Mouse (Mus musculus) gastrocnemius, adult 2 months (tissue): Measurements from ENCODE around the gene Rnf222. TPM values are rescaled to one million over a fixed set of nuclear protein-coding genes. Genes with fewer than 3 reads are reported as not detected.
A peak's percentile ranks its signal among the peaks of the same experiment; 100 is the strongest.

ENCODE experiments used
- DNase-seq: peaks from one replicate; pipeline ENCODE4 v3.0.0; 2022
- H3K27ac ChIP-seq: fragments of 200-600 bp; 2 replicates; pipeline ENCODE4 v1.8.1; 2022; ENCODE audit warnings: mild to moderate bottlenecking
- H3K4me3 ChIP-seq: fragments of 200-600 bp; 2 replicates; pipeline ENCODE4 v1.8.1; 2022; ENCODE audit warnings: mild to moderate bottlenecking, moderate library complexity
- CTCF ChIP-seq: fragments of 200-600 bp; IDR thresholded peaks from 2 replicates; pipeline ENCODE4 v1.8.1; 2022; ENCODE audit warnings: antibody characterized with exemption, mild to moderate bottlenecking, moderate library complexity
- intact Hi-C: fragments of 180-260 bp; cut with DNase I; formaldehyde crosslinking; loops from one replicate; pipeline ENCODE4 v1.15.1; 2025
- total RNA-seq, 2 experiments: library from RNA; stranded (reverse); gene quantifications; 2 replicates each; pipeline ENCODE4 v1.2.3; 2021

Rnf222 gene
- total RNA-seq, 2 experiments from 2014 or later = not detected

- intact Hi-C loops = loop anchor here (2.0 to 5.0 kb wide), 2 partner anchors 78 to 133 kb away; no protein-coding TSS in a partner anchor
- peak overlapping the region; percentile 64 for H3K27ac ChIP-seq
- peak; percentile 90 for TF ChIP-seq CTCF
- DNase-seq = peak; percentile 77
- H3K4me3 ChIP-seq = no peak overlapping the region; the same call in 1 of the 2 replicates
These were observed 16.2 kb downstream of the Rnf222 start for GRCm38 (mm10) chr11:68904375-68905137.

- DNase-seq = peak; percentile 41
- intact Hi-C loops = loop anchor here (2.0 kb wide), 1 partner anchor 78 kb away; no protein-coding TSS in a partner anchor
- TF ChIP-seq CTCF = no peak
These were observed 16.8 kb downstream of the Rnf222 start for GRCm38 (mm10) chr11:68905138-68905531.

GRCm38 (mm10) chr11:68905665-68906460 lies 17.5 kb downstream of the Rnf222 start:
- DNase-seq = no peak
- TF ChIP-seq CTCF = no peak
- H3K27ac ChIP-seq = peak overlapping the region; percentile 41; the same call in 1 of the 2 replicates
- no peak overlapping the region for H3K4me3 ChIP-seq
- intact Hi-C loops = loop anchor here (2.0 kb wide), 1 partner anchor 77 kb away; no protein-coding TSS in a partner anchor

More at GRCm38 (mm10) chr11:68905138-68905531, 16.8 kb downstream of the Rnf222 start:
- Histone ChIP-seq H3K27ac (peak overlapping the region; percentile 64), H3K4me3 (no peak overlapping the region; the same call in 1 of the 2 replicates)

- Histone ChIP-seq H3K4me3 (no peak overlapping the region), H3K27ac (peak overlapping the region; percentile 41; the same call in 1 of the 2 replicates)
- DNase-seq = no peak
- intact Hi-C loops = no loop called here
- TF ChIP-seq CTCF = no peak
These were observed 18.1 kb downstream of the Rnf222 start for GRCm38 (mm10) chr11:68906461-68906790.

GRCm38 (mm10) chr11:68907251-68907650 lies 18.9 kb downstream of the Rnf222 start:
- H3K4me3 ChIP-seq = no peak overlapping the region
- H3K27ac ChIP-seq = peak overlapping the region; percentile 41; the same call in 1 of the 2 replicates
- DNase-seq = no peak
- no peak for TF ChIP-seq CTCF
- intact Hi-C loops = no loop called here

GRCm38 (mm10) chr11:68908846-68909503 lies 20.6 kb downstream of the Rnf222 start:
- no peak for TF ChIP-seq CTCF
- Histone ChIP-seq H3K27ac (0 out of 2 replicates have a peak overlapping the region, but pooled peaks have one; percentile 16), H3K4me3 (no peak overlapping the region)
- no peak for DNase-seq
- intact Hi-C loops = no loop called here

GRCm38 (mm10) chr11:68911531-68912177 lies 23.3 kb downstream of the Rnf222 start:
- H3K27ac ChIP-seq = peak overlapping the region; percentile 73
- intact Hi-C loops = no loop called here
- DNase-seq = no peak
- no peak for TF ChIP-seq CTCF
- H3K4me3 ChIP-seq = peak overlapping the region; percentile 41

- DNase-seq = no peak
These were observed 26.2 kb downstream of the Rnf222 start for GRCm38 (mm10) chr11:68914566-68914965.

GRCm38 (mm10) chr11:68923191-68923590 lies 34.8 kb downstream of the Rnf222 start:
- no peak for DNase-seq
- no peak overlapping the region for H3K27ac ChIP-seq
- intact Hi-C loops = no loop called here
- H3K4me3 ChIP-seq = no peak overlapping the region
- no peak for TF ChIP-seq CTCF

More at GRCm38 (mm10) chr11:68914566-68914965, 26.2 kb downstream of the Rnf222 start:
- Histone ChIP-seq H3K27ac (no peak overlapping the region), H3K4me3 (no peak overlapping the region)
- TF ChIP-seq CTCF = no peak
- intact Hi-C loops = no loop called here

GRCm38 (mm10) chr11:68924749-68925148 lies 36.4 kb downstream of the Rnf222 start:
- TF ChIP-seq CTCF = no peak
- Histone ChIP-seq H3K27ac (no peak overlapping the region), H3K4me3 (no peak overlapping the region)
- DNase-seq = no peak
- intact Hi-C loops = no loop called here

- H3K27ac ChIP-seq = no peak within 1 kb of the TSS
- intact Hi-C loops = no loop called here
- no peak for DNase-seq
- no peak within 1 kb of the TSS for H3K4me3 ChIP-seq
- TF ChIP-seq CTCF = no peak
These were observed 38.6 kb downstream of the Rnf222 start, which contains the start of gene Odf4 for GRCm38 (mm10) chr11:68926981-68927380. Gene Odf4, minus strand, starts transcription at chr11:68927081.

- no peak for DNase-seq
- no peak for TF ChIP-seq CTCF
- H3K27ac ChIP-seq = no peak overlapping the region
- no peak overlapping the region for H3K4me3 ChIP-seq
- intact Hi-C loops = no loop called here
These were observed 41.6 kb downstream of the Rnf222 start for GRCm38 (mm10) chr11:68929947-68930346.
